Mouse (Mus musculus) E14TG2a.4 (cell line): ENCODE results near the gene Gm39115.
A peak's percentile ranks its signal among the peaks of the same experiment; 100 is the strongest.
"Not testable (repeated sequence)": the region's sequence is repeated elsewhere in the genome, so short reads cannot be mapped to it uniquely, and the experiment has no call there.

ENCODE experiments used
- H3K27me3 ChIP-seq: 2 replicates; pipeline ENCODE4 v1.6.1; 2014; ENCODE audit warnings: low read length, control low read depth; ENCODE audit not compliant: insufficient read depth
- H3K36me3 ChIP-seq: 2 replicates; pipeline ENCODE4 v1.6.1; 2014; ENCODE audit warnings: low read length, control low read depth; ENCODE audit not compliant: insufficient read depth
- H3K4me1 ChIP-seq: replicated peaks from 2 replicates; pipeline ENCODE4 v1.6.1; 2014; ENCODE audit warnings: low read depth, low read length, control low read depth
- H3K4me3 ChIP-seq: replicated peaks from 2 replicates; pipeline ENCODE4 v1.5.1; 2014; ENCODE audit warnings: mild to moderate bottlenecking, low read length
- H3K9me3 ChIP-seq: 2 replicates; pipeline ENCODE4 v1.6.1; 2014; ENCODE audit warnings: low read length, control low read depth
- CTCF ChIP-seq: conservative IDR thresholded peaks from 2 replicates; pipeline ENCODE4 v1.5.1; 2014; ENCODE audit warnings: low read length
- NANOG ChIP-seq: IDR thresholded peaks from 2 replicates; pipeline ENCODE4 v1.6.1; 2014; ENCODE audit warnings: borderline replicate concordance, low read length, mixed read lengths
- POU5F1 ChIP-seq: IDR thresholded peaks from 2 replicates; pipeline ENCODE4 v1.6.1; 2014; ENCODE audit warnings: low read length, borderline replicate concordance

The Gm39115 gene

GRCm38 (mm10) chr7:142148633-142149032, 12.8 kb upstream of the Gm39115 start:
- no peak overlapping the region for H3K4me3 ChIP-seq
- TF ChIP-seq POU5F1 (no peak), NANOG (no peak), CTCF (no peak)
- no peaks in the 10 kb centered on the region for H3K9me3 ChIP-seq
- H3K27me3 ChIP-seq: peaks cover 17% of the 10 kb centered on the region
- no peaks in the 10 kb centered on the region for H3K36me3 ChIP-seq
- H3K4me1 ChIP-seq: no peaks in the 10 kb centered on the region

- no peak overlapping the region for H3K4me3 ChIP-seq
- H3K4me1 ChIP-seq: no peaks in the 10 kb centered on the region
- H3K9me3 ChIP-seq: peaks cover 11% of the 10 kb centered on the region
- no peaks in the 10 kb centered on the region for H3K36me3 ChIP-seq
- H3K27me3 ChIP-seq: peaks cover 15% of the 10 kb centered on the region
- TF ChIP-seq CTCF (peak; percentile 28; the same call in 1 of the 2 replicates), POU5F1 (no peak)
These were observed 10.2 kb upstream of the Gm39115 start for GRCm38 (mm10) chr7:142146033-142146432.

DNA sequence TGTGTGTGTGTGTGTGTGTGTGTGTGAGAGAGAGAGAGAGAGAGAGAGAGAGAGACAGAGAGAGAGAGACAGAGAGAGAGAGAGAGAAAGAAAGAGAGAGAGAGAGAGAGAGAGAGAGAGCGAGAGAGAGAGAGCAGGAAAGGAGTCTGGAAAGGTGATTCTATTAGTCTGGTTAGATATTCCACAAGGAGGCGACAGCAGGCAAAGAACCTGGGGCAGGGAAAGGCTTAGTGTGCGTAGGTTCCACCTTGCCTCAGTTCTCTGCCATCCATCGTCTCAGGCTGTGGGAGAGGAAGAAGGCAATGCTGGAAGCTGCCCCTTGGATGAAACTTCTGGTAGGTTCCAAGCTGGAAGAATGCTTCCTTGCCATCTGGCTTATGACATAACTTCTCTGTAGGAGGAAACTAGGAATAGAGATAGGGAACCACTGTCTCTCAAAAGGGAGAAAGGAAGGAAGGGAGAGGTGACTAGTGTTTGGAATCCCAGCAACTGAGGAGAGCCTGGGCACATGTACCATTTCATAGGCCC, 9.6 kb upstream of the Gm39115 start:
- no peak overlapping the region for H3K4me3 ChIP-seq
- H3K27me3 ChIP-seq: peaks cover 15% of the 10 kb centered on the region
- H3K4me1 ChIP-seq: no peaks in the 10 kb centered on the region
- H3K36me3 ChIP-seq: no peaks in the 10 kb centered on the region
- peaks cover 16% of the 10 kb centered on the region for H3K9me3 ChIP-seq
- TF ChIP-seq CTCF (no peak), NANOG (no peak), POU5F1 (no peak)

- H3K9me3 ChIP-seq: peaks cover 24% of the 10 kb centered on the region
- no peaks in the 10 kb centered on the region for H3K4me1 ChIP-seq
- peaks cover 15% of the 10 kb centered on the region for H3K27me3 ChIP-seq
- TF ChIP-seq NANOG (no peak), POU5F1 (no peak)
- no peaks in the 10 kb centered on the region for H3K36me3 ChIP-seq
- no peak within 1 kb of the TSS for H3K4me3 ChIP-seq
These were observed 8.7 kb upstream of the Gm39115 start, which contains the start of gene Gm45337 for GRCm38 (mm10) chr7:142144507-142144906. TSS of gene Gm45337 (minus strand) at chr7:142144607.

DNA sequence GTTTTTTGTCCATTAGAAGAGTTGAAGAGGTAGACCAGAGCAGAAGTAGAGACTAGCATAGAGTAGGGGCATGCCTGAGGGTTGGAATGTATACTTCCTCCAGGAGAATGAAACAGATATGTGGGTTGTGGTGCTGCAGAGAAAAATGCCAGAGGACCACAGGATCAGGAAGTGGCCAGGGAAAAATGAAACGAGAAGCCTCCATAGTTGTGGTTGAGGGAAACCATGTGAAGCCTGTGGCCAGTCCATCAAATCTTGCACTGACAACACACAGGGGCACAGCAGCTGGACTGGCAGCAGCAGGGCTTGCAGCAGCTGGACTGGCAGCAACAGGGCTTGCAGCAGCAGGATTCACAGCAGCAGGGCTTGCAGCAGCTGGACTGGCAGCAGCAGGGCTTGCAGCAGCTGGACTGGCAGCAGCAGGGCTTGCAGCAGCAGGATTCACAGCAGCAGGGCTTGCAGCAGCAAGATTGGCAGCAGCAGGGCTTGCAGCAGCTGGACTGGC, 7.7 kb upstream of the Gm39115 start:
- peaks cover 15% of the 10 kb centered on the region for H3K27me3 ChIP-seq
- not testable (repeated sequence) for H3K36me3 ChIP-seq, H3K4me1 ChIP-seq, H3K4me3 ChIP-seq
- H3K9me3 ChIP-seq: peaks cover 26% of the 10 kb centered on the region

DNA sequence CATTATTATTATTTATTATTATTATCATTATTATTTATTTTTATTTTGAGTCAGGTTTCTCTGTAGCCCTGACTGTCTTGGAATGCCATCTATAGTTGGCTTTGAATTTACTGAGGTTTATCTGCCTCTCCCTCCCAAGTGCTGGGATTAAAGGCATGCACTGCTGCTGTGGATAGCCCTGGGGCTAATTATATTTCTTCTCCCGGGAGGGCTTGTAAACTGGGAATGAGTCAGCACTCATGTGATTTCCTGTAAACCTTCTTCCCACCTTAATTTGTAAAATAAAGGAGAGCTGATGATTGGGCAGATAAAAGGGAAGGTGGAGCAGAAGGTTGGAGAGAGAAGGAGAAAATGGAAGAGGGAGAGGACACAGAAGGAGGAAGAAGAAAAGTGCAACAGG, 4.9 kb upstream of the Gm39115 start:
- Histone ChIP-seq H3K27me3 (peaks cover 15% of the 10 kb centered on the region), H3K4me1 (no peaks in the 10 kb centered on the region), H3K4me3 (no peak overlapping the region), H3K36me3 (no peaks in the 10 kb centered on the region), H3K9me3 (peaks cover 26% of the 10 kb centered on the region)
- TF ChIP-seq CTCF (no peak), NANOG (no peak), POU5F1 (no peak)

DNA sequence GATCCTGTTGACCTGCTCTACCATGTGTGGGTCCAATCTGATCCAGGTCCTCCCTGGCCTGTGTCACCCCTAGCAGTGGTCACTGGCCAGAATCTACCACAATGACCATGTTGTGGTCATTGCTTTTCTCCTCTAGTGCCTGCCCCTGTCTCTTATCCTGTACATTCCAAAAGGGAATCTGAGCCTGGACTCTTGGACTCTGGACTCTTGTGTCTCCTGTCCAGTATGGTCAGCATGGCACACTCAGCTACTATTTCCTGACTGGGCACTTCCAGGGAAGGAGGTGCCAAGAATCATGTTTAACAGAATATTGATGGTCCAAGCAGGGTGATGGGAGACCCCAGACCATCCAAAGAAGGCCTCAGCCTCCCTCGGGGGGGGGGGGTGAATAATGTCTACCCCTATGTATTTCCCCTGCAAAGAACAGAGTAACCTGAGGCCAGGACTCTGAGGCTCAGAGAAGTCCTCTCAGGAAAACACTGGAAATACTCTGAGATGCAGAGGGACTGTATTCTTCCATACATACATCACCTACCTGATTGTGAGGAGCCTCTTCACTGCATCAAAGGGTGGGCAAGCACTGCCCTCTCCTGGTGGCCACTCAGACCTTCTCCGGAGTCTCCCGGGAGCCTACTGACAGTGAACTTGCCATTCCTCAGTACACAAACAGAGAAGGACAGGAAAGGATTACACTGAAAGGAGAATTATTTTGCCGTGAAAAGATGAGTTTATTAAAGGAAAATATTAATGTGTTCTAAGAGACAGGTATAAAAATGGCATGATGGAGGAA, 1.4 kb downstream of the Gm39115 start:
- no peak for TF ChIP-seq POU5F1
- no peak for TF ChIP-seq NANOG
- TF ChIP-seq CTCF: no peak; the same call in 1 of the 2 replicates
- Histone ChIP-seq H3K36me3 (no peaks in the 10 kb centered on the region), H3K4me1 (no peaks in the 10 kb centered on the region), H3K9me3 (0 out of 2 replicates have a peak, but pooled peaks cover under 1% of the 10 kb centered on the region), H3K27me3 (no peaks in the 10 kb centered on the region), H3K4me3 (no peak overlapping the region)

- H3K4me3 ChIP-seq: no peak overlapping the region
- TF ChIP-seq CTCF (no peak), NANOG (no peak), POU5F1 (no peak)
- H3K4me1 ChIP-seq: no peaks in the 10 kb centered on the region
- no peaks in the 10 kb centered on the region for H3K9me3 ChIP-seq
- H3K36me3 ChIP-seq: no peaks in the 10 kb centered on the region
- no peaks in the 10 kb centered on the region for H3K27me3 ChIP-seq
These were observed 7.0 kb downstream of the Gm39115 start for GRCm38 (mm10) chr7:142128843-142129242.

- H3K4me1 ChIP-seq, H3K9me3 ChIP-seq, H3K4me3 ChIP-seq, H3K27me3 ChIP-seq, H3K36me3 ChIP-seq: not testable (repeated sequence)
These were observed 15.2 kb downstream of the Gm39115 start, which contains the start of gene Gm45618 for GRCm38 (mm10) chr7:142120629-142121028. TSS of gene Gm45618 (minus strand) at chr7:142120729.
